Mouse (Mus musculus) mouse embryonic stem cell (cell line): ENCODE measurements around the gene Asap2.

ENCODE experiments used
- in situ Hi-C, 2 experiments: fragments of 300-500 bp; cut with MboI; formaldehyde crosslinking; loops; 1 replicate in 1 of 2; 3 replicates in 1 of 2; pipeline ENCODE4 v1.14.3; 2019 to 2020; ENCODE audit warnings: low sequenced_read_pairs in 2 of 2, low pct_unique_long_range_greater_than_20kb in 1 of 2, mixed read lengths in 1 of 2; ENCODE audit not compliant: unreplicated experiment in 1 of 2

Asap2 gene

GRCm38 (mm10) chr12:21128930-21129869 is 138.9 kb downstream of the Asap2 start:
- in situ Hi-C loops: loop anchor here in 1 of 2 experiments (5.0 kb wide), 1 partner anchor 93 kb away; no protein-coding TSS in a partner anchor

GRCm38 (mm10) chr12:21130274-21130823 is 140.1 kb downstream of the Asap2 start:
- in situ Hi-C loops: no loop called here

GRCm38 (mm10) chr12:21132537-21132936 is 142.3 kb downstream of the Asap2 start:
- in situ Hi-C loops: no loop called here

DNA sequence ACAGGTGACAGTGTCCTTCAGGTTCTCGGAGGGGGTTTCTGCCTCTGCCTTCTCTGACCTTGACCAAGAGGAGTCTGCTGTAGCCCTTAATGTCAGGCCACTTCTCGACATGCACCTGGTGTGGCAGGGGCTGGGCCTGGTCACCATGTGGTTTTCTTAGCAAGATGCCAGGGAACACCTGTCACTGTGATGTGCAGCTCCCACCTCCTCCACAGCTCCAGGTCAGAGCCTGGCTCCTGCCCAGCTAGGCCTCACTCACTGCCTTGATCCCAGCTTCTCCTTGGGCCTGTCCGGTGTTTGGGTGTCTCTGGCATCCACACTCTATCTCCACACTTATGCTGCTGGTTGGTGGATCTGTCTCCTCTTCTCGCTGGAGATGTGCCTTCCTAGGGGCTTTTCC is 142.8 kb downstream of the Asap2 start:
- in situ Hi-C loops: no loop called here

- in situ Hi-C loops: no loop called here
Measured at GRCm38 (mm10) chr12:21133972-21134859, 144.0 kb downstream of the Asap2 start.

DNA sequence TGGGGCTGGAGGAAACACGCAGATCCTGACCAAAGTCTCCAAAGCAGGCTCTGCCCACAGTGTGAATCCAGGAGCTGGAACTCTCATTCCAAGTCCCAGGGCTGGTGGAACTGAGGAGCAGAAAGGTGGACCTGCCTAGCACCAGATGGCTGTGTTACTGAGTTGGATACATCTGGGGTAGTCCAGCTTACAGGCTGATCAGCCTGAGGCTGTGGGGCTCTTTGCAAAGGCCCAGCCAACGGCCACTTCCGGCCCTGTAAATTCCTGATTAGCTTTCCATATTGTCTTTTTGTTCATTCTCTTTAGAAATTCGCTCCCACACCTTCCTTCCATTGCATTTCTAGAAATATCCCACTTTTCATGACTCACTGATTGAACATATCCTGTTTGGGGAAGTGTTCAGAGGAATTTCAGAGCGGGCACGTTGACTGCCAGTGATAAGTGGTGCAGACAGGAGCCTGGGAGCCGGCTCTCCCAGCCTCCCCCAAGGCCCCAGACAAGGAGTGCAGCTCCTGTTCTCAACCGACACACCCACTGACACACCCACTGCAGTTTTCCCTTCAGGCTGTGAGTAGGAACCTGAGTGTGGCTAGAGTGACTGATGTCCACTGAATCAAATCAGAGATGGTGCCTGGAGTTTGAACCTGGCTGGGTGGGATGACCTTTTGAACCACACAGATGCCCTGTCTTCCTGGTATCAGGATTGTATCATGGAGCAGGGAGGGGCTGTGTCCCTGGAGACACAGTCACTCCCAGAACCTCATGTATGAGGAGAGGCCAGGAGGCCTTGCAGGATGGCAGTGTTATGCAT is 145.6 kb downstream of the Asap2 start:
- in situ Hi-C loops: no loop called here

DNA sequence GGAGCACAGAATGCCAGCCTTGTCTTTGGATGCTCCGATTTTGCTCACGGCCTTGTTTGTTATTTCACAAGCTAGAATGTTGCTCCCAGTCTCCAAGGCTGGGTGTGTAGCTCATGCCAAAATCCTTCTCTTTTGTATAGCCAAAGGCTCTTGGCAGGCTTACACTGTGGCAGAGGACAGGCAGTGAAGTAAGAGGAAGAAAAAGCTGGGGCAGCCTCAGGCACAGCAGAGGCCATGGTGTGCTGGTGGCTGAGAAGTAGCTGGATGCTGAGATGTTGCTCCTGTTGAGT is 146.1 kb downstream of the Asap2 start:
- in situ Hi-C loops: no loop called here

- in situ Hi-C loops: no loop called here
Measured at GRCm38 (mm10) chr12:21139560-21139959, 149.3 kb downstream of the Asap2 start.

DNA sequence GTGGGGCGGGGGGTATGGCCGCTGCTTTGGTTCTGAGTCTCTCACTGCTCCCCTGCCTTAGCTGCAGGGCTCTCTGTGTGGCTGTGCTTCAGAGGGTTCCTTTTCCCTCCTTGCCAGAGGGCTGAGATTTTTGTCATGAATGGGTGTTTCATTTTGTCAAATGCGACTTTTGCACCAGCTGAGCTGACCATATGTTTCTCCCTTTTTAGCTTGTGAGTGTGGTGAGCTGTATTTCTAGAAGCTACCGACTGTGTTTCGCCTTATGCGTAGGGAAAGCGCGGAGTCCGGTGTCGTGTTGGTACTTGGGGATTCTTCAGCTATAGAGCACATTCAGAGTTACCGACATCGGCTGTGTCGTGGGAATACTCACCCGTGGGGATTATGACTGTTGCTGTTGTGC is 149.9 kb downstream of the Asap2 start:
- in situ Hi-C loops: no loop called here

GRCm38 (mm10) chr12:21140741-21141308 is 150.6 kb downstream of the Asap2 start:
- in situ Hi-C loops: no loop called here

- in situ Hi-C loops: no loop called here
Measured at GRCm38 (mm10) chr12:21141691-21142300, 151.5 kb downstream of the Asap2 start.

GRCm38 (mm10) chr12:21142489-21143254 is 152.4 kb downstream of the Asap2 start:
- in situ Hi-C loops: no loop called here

DNA sequence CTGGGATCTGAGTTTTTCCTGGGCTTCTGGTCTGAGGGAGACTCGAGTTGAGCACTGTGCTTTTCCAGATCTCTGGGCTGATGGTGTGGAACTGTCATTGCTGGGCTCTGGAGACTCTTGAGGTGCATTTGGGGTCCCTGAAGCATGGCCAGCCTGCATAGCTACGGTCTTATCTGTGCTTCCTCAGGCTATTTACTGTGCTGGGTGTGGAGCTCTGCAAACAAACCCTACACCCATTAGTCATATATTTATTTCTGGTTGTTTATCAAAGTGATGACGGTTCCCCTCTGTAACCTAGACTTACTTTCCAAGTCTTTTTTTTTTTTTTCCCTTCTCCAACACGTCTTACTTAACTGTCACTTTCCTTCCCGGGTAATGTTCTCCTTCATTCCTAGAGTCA is 154.3 kb downstream of the Asap2 start:
- in situ Hi-C loops: no loop called here

DNA sequence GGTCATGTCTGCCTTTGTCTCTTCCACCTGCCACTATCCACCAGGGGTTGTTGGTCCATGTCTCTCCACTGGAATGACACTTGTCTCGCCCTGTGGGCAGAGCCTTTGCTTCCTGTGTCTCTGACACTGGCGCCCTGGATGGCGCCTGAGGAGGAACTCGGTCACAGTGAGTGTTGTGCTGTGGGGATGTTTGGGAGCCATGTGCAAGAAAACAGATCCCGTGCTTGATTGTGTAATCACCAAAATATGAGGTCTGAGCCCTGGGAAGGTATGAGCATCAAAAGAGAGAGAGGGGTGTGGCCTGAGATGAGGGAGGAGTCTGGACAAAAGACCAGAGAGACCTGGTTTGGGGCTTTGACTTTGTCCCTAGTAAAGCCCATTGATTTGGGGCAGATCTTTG is 154.8 kb downstream of the Asap2 start:
- in situ Hi-C loops: no loop called here

- in situ Hi-C loops: no loop called here
Measured at GRCm38 (mm10) chr12:21146826-21147225, 156.6 kb downstream of the Asap2 start.

DNA sequence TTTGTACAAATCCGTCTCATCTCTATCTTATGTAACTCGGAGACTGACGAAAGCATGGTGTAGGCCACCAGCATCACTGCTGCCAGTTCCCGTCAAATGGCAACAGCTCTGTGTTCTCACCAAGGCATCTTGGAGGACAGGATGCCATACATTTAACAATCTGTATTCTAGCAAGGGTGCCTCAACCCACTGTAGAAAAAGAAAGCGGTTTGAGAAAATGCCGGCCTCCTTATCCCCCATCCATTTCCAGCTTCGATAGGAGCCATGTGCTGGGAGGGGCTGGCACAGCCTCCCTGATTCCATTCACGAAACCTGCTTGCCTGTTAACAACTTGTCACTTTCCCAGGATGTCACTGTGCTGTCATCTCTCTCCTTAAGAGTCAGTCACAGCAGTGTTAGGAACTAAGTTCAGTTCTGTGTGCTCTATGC is 163.0 kb downstream of the Asap2 start:
- in situ Hi-C loops: no loop called here

DNA sequence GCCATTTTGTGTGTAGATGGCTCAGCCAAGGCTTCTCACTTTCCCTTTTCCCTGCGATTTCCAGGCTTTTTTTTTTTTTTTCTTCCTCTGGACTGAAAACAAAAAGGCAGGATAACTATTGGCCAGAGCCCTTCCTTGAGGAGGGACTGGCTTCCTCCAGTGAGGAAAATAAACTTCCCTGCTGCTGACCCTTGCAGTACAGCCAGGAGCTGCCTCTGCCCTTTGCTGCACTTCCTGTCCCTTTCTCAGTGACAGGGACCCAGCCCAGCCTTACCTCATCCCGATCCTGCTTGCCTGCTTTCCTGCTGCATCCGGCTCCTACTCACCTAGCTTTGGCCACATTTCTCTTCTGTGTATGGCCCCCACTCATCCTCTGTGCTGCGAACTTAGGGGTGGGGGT is 164.8 kb downstream of the Asap2 start:
- in situ Hi-C loops: no loop called here
